Mouse (Mus musculus) layer of hippocampus, postnatal 36 days (tissue): ENCODE results near the gene Fam3b. TPM values are rescaled to one million over a fixed set of nuclear protein-coding genes. Genes with fewer than 3 reads are reported as not detected.

Experiments
- DNase-seq, 2 experiments: peaks; one replicate each; pipeline ENCODE4 v3.0.0; 2022
- total RNA-seq, 2 experiments: library from RNA; stranded (reverse); gene quantifications; 2 replicates each; pipeline ENCODE4 v1.2.3; 2021

Gene Fam3b
- total RNA-seq, 2 experiments from 2014 or later = not detected

- DNase-seq = no peak
Measured at GRCm38 (mm10) chr16:97478655-97479054, 36.0 kb downstream of the Fam3b start.

GRCm38 (mm10) chr16:97476524-97476923 is 38.1 kb downstream of the Fam3b start:
- DNase-seq = no peak

GRCm38 (mm10) chr16:97475581-97475980 is 39.0 kb downstream of the Fam3b start:
- no peak for DNase-seq

- DNase-seq = no peak
Measured at GRCm38 (mm10) chr16:97474671-97475070, 39.9 kb downstream of the Fam3b start.

- DNase-seq = no peak
Measured at GRCm38 (mm10) chr16:97467993-97468791, 46.4 kb downstream of the Fam3b start.

GRCm38 (mm10) chr16:97467472-97467871 is 47.1 kb downstream of the Fam3b start:
- no peak for DNase-seq

GRCm38 (mm10) chr16:97466182-97466957 is 48.2 kb downstream of the Fam3b start:
- DNase-seq = no peak

GRCm38 (mm10) chr16:97462481-97463181 is 52.0 kb downstream of the Fam3b start, which contains the start of gene Mx1:
Gene Mx1, minus strand, starts transcription at chr16:97462907.
- DNase-seq = no peak

- no peak for DNase-seq
Measured at GRCm38 (mm10) chr16:97461271-97461670, 53.3 kb downstream of the Fam3b start.

- DNase-seq = no peak
Measured at GRCm38 (mm10) chr16:97459831-97460230, 54.8 kb downstream of the Fam3b start.

GRCm38 (mm10) chr16:97447386-97447785 is 67.2 kb downstream of the Fam3b start:
- no peak for DNase-seq

GRCm38 (mm10) chr16:97443670-97444263 is 70.8 kb downstream of the Fam3b start:
- DNase-seq = no peak

- no peak for DNase-seq
Measured at GRCm38 (mm10) chr16:97441967-97442366, 72.6 kb downstream of the Fam3b start.

- no peak for DNase-seq
Measured at GRCm38 (mm10) chr16:97438191-97438590, 76.4 kb downstream of the Fam3b start.

- no peak for DNase-seq
Measured at GRCm38 (mm10) chr16:97437448-97438056, 77.1 kb downstream of the Fam3b start.

- no peak for DNase-seq
Measured at GRCm38 (mm10) chr16:97434206-97434605, 80.4 kb downstream of the Fam3b start.

GRCm38 (mm10) chr16:97431328-97431727 is 83.3 kb downstream of the Fam3b start:
- DNase-seq = no peak

- no peak for DNase-seq
Measured at GRCm38 (mm10) chr16:97430091-97430490, 84.5 kb downstream of the Fam3b start.

GRCm38 (mm10) chr16:97428026-97428425 is 86.6 kb downstream of the Fam3b start:
- DNase-seq = no peak

GRCm38 (mm10) chr16:97423627-97424026 is 91.0 kb downstream of the Fam3b start:
- DNase-seq = no peak

- no peak for DNase-seq
Measured at GRCm38 (mm10) chr16:97421671-97422070, 92.9 kb downstream of the Fam3b start.
